Mouse (Mus musculus) G1E (cell line): ENCODE results near the gene Vnn1.

Source experiments
- CTCF ChIP-seq: IDR thresholded peaks from 2 replicates; pipeline ENCODE4 v1.5.1; 2012; ENCODE audit warnings: low read depth, low read length, inconsistent platforms, mixed read lengths
- GATA1 ChIP-seq: IDR thresholded peaks from 2 replicates; pipeline ENCODE4 v1.6.1; 2012; ENCODE audit warnings: borderline replicate concordance, low read length, inconsistent platforms, mixed read lengths
- GATA2 ChIP-seq: IDR thresholded peaks from 2 replicates; pipeline ENCODE4 v1.6.1; 2012; ENCODE audit warnings: low read depth, low read length, inconsistent platforms, borderline replicate concordance
- POLR2AphosphoS5 ChIP-seq: IDR thresholded peaks from 2 replicates; pipeline ENCODE4 v1.6.1; 2012; ENCODE audit warnings: low read depth, low read length, inconsistent platforms; ENCODE audit not compliant: insufficient replicate concordance

DNA sequence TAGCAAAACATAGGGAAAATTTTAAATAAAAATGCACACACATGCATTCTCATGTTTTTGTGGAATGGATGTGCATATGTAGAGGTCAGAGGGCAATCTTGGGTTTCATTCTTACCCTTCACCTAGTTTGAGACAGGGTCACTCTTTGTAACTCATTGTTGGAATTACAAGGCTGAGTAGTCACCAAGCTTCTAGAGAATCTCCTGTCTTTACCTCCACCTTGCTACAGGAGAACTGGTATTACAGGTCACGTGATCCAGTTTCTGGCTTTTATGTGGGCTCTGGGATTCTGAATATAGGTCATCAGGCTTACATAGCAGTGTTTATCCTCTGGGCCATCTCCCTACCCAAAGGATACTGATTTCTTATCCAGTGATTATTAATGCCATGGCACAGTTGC is 11.2 kb downstream of the Vnn1 start:
- no peak for TF ChIP-seq CTCF
- no peak for TF ChIP-seq POLR2AphosphoS5
- no peak for TF ChIP-seq GATA1
- TF ChIP-seq GATA2, result no peak
